Mouse (Mus musculus): ENCODE data around the gene Slc29a4. TPM values are rescaled to one million over a fixed set of nuclear protein-coding genes. Genes with fewer than 3 reads are reported as not detected.

The Slc29a4 gene
- polyA plus RNA-seq, 1 experiment from 2014 or later, result 6.9 TPM

GRCm38 (mm10) chr5:142692971-142693737 is 842 bp downstream of the Slc29a4 start:
- H3K4me1 ChIP-seq (ENCODE audit: control insufficient read depth, insufficient read depth, low read length), result no peaks in the 10 kb centered on the region
- no peak overlapping the region for H3K9ac ChIP-seq (ENCODE audit: low read depth, low read length)
- 70% methylated on average over 12 of the region's 12 CpGs for WGBS
- H3K27me3 ChIP-seq (replicated peaks; ENCODE audit: control insufficient read depth, insufficient read depth, low read length), result no peaks in the 10 kb centered on the region
- no peak overlapping the region for H3K4me3 ChIP-seq (ENCODE audit: low read length)
- H3K27ac ChIP-seq (ENCODE audit: low read length), result no peak overlapping the region
- H3K9me3 ChIP-seq (ENCODE audit: control insufficient read depth, low read length), result no peaks in the 10 kb centered on the region
- no peak for ATAC-seq
- H3K36me3 ChIP-seq (ENCODE audit: control insufficient read depth, insufficient read depth, low read length), result no peaks in the 10 kb centered on the region
- H3K4me2 ChIP-seq (ENCODE audit: low read depth, low read length), result no peak overlapping the region

- no peaks in the 10 kb centered on the region for H3K9me3 ChIP-seq (ENCODE audit: control insufficient read depth, low read length)
- WGBS, result 51% methylated on average over 8 of the region's 8 CpGs
- no peak overlapping the region for H3K4me3 ChIP-seq (ENCODE audit: low read length)
- ATAC-seq, result no peak
- no peak overlapping the region for H3K27ac ChIP-seq (ENCODE audit: low read length)
- H3K9ac ChIP-seq (ENCODE audit: low read depth, low read length), result no peak overlapping the region
- no peak overlapping the region for H3K4me2 ChIP-seq (ENCODE audit: low read depth, low read length)
- no peaks in the 10 kb centered on the region for H3K36me3 ChIP-seq (ENCODE audit: control insufficient read depth, insufficient read depth, low read length)
- H3K4me1 ChIP-seq (ENCODE audit: control insufficient read depth, insufficient read depth, low read length), result no peaks in the 10 kb centered on the region
- H3K27me3 ChIP-seq (replicated peaks; ENCODE audit: control insufficient read depth, insufficient read depth, low read length), result no peaks in the 10 kb centered on the region
These were observed 1.6 kb downstream of the Slc29a4 start for GRCm38 (mm10) chr5:142693738-142694430.

GRCm38 (mm10) chr5:142694627-142695340 is 2.5 kb downstream of the Slc29a4 start:
- H3K4me1 ChIP-seq (ENCODE audit: control insufficient read depth, insufficient read depth, low read length), result no peaks in the 10 kb centered on the region
- ATAC-seq, result no peak; the same call in 1 of the 2 replicates
- 10% methylated on average over 12 of the region's 12 CpGs for WGBS
- H3K4me3 ChIP-seq (ENCODE audit: low read length), result no peak overlapping the region
- no peaks in the 10 kb centered on the region for H3K36me3 ChIP-seq (ENCODE audit: control insufficient read depth, insufficient read depth, low read length)
- H3K27ac ChIP-seq (ENCODE audit: low read length), result no peak overlapping the region
- no peaks in the 10 kb centered on the region for H3K9me3 ChIP-seq (ENCODE audit: control insufficient read depth, low read length)
- no peaks in the 10 kb centered on the region for H3K27me3 ChIP-seq (replicated peaks; ENCODE audit: control insufficient read depth, insufficient read depth, low read length)
- no peak overlapping the region for H3K4me2 ChIP-seq (ENCODE audit: low read depth, low read length)
- H3K9ac ChIP-seq (ENCODE audit: low read depth, low read length), result no peak overlapping the region

- Histone ChIP-seq H3K4me3 (ENCODE audit: low read length) (no peak overlapping the region), H3K9me3 (ENCODE audit: control insufficient read depth, low read length) (no peaks in the 10 kb centered on the region), H3K4me1 (ENCODE audit: control insufficient read depth, insufficient read depth, low read length) (0 out of 2 replicates have a peak, but pooled peaks cover 3% of the 10 kb centered on the region), H3K4me2 (ENCODE audit: low read depth, low read length) (no peak overlapping the region), H3K27ac (ENCODE audit: low read length) (no peak overlapping the region), H3K9ac (ENCODE audit: low read depth, low read length) (no peak overlapping the region), H3K36me3 (ENCODE audit: control insufficient read depth, insufficient read depth, low read length) (no peaks in the 10 kb centered on the region), H3K27me3 (replicated peaks; ENCODE audit: control insufficient read depth, insufficient read depth, low read length) (peaks cover 6% of the 10 kb centered on the region; the same call in 1 of the 2 replicates)
- 35% methylated on average over 6 of the region's 6 CpGs for WGBS
- ATAC-seq, result no peak
These were observed 3.9 kb downstream of the Slc29a4 start for GRCm38 (mm10) chr5:142696258-142696657.

- Histone ChIP-seq H3K36me3 (ENCODE audit: control insufficient read depth, insufficient read depth, low read length) (no peaks in the 10 kb centered on the region), H3K9ac (ENCODE audit: low read depth, low read length) (no peak overlapping the region), H3K27ac (ENCODE audit: low read length) (no peak overlapping the region), H3K4me3 (ENCODE audit: low read length) (no peak overlapping the region), H3K4me1 (ENCODE audit: control insufficient read depth, insufficient read depth, low read length) (0 out of 2 replicates have a peak, but pooled peaks cover 3% of the 10 kb centered on the region), H3K4me2 (ENCODE audit: low read depth, low read length) (no peak overlapping the region), H3K27me3 (replicated peaks; ENCODE audit: control insufficient read depth, insufficient read depth, low read length) (peaks cover 8% of the 10 kb centered on the region; the same call in 1 of the 2 replicates), H3K9me3 (ENCODE audit: control insufficient read depth, low read length) (no peaks in the 10 kb centered on the region)
- 85% methylated on average over 6 of the region's 6 CpGs for WGBS
- ATAC-seq, result no peak
These were observed 4.6 kb downstream of the Slc29a4 start for GRCm38 (mm10) chr5:142696865-142697264.

GRCm38 (mm10) chr5:142697742-142698141 is 5.4 kb downstream of the Slc29a4 start:
- Histone ChIP-seq H3K36me3 (ENCODE audit: control insufficient read depth, insufficient read depth, low read length) (no peaks in the 10 kb centered on the region), H3K4me1 (ENCODE audit: control insufficient read depth, insufficient read depth, low read length) (peaks cover 8% of the 10 kb centered on the region; the same call in 1 of the 2 replicates), H3K4me2 (ENCODE audit: low read depth, low read length) (no peak overlapping the region), H3K4me3 (ENCODE audit: low read length) (no peak overlapping the region), H3K27me3 (replicated peaks; ENCODE audit: control insufficient read depth, insufficient read depth, low read length) (peaks cover 12% of the 10 kb centered on the region; the same call in 1 of the 2 replicates), H3K9ac (ENCODE audit: low read depth, low read length) (no peak overlapping the region), H3K27ac (ENCODE audit: low read length) (no peak overlapping the region), H3K9me3 (ENCODE audit: control insufficient read depth, low read length) (no peaks in the 10 kb centered on the region)
- 51% methylated on average over 2 of the region's 2 CpGs for WGBS
- no peak for ATAC-seq

GRCm38 (mm10) chr5:142700842-142701589 is 8.7 kb downstream of the Slc29a4 start:
- Histone ChIP-seq H3K9ac (ENCODE audit: low read depth, low read length) (no peak overlapping the region), H3K27me3 (replicated peaks; ENCODE audit: control insufficient read depth, insufficient read depth, low read length) (peaks cover 12% of the 10 kb centered on the region; the same call in 1 of the 2 replicates), H3K4me3 (ENCODE audit: low read length) (peak overlapping the region; percentile 66), H3K36me3 (ENCODE audit: control insufficient read depth, insufficient read depth, low read length) (no peaks in the 10 kb centered on the region), H3K4me1 (ENCODE audit: control insufficient read depth, insufficient read depth, low read length) (peaks cover 10% of the 10 kb centered on the region; the same call in 1 of the 2 replicates), H3K9me3 (ENCODE audit: control insufficient read depth, low read length) (no peaks in the 10 kb centered on the region), H3K4me2 (ENCODE audit: low read depth, low read length) (peak overlapping the region; percentile 99), H3K27ac (ENCODE audit: low read length) (no peak overlapping the region)
- ATAC-seq, result peak; percentile 71
- 9% methylated on average over 15 of the region's 15 CpGs for WGBS

GRCm38 (mm10) chr5:142701651-142702510 is 9.6 kb downstream of the Slc29a4 start:
- H3K9me3 ChIP-seq (ENCODE audit: control insufficient read depth, low read length), result no peaks in the 10 kb centered on the region
- no peak overlapping the region for H3K27ac ChIP-seq (ENCODE audit: low read length)
- peak overlapping the region; percentile 66 for H3K4me3 ChIP-seq (ENCODE audit: low read length)
- H3K4me2 ChIP-seq (ENCODE audit: low read depth, low read length), result peak overlapping the region; percentile 99
- H3K9ac ChIP-seq (ENCODE audit: low read depth, low read length), result peak overlapping the region; percentile 69
- peaks cover 10% of the 10 kb centered on the region; the same call in 1 of the 2 replicates for H3K4me1 ChIP-seq (ENCODE audit: control insufficient read depth, insufficient read depth, low read length)
- H3K27me3 ChIP-seq (replicated peaks; ENCODE audit: control insufficient read depth, insufficient read depth, low read length), result peaks cover 12% of the 10 kb centered on the region; the same call in 1 of the 2 replicates
- H3K36me3 ChIP-seq (ENCODE audit: control insufficient read depth, insufficient read depth, low read length), result no peaks in the 10 kb centered on the region
- ATAC-seq, result peak; percentile 90
- under 1% methylated on average over 66 of the region's 72 CpGs for WGBS
